In genomic region chr15:41991816-41992215, GRCm38 (mm10) we compare ENCODE assay signal across 21 mouse cellular contexts.
A peak's percentile ranks its signal among the peaks of the same experiment; 100 is the strongest.
DNase-seq lines count a peak whose midpoint lies in the region; ATAC-seq and TF ChIP-seq lines count a peak whose summit lies in the region.
"Had no signal": no experiment of that assay in that cellular context is flagged by ENCODE, and none has a peak within 500 bp of the region (broad histone marks: within the 10 kb centered on the region; RNA-seq: fewer than 3 reads in every experiment).

No protein-coding gene starts in this region.

- H3K27me3 ChIP-seq in lung, embryonic 14.5 days (ENCODE audit: insufficient read depth, low read length): no peaks in the 10 kb centered on the region
- no peaks in the 10 kb centered on the region for H3K27me3 ChIP-seq in CH12.LX (replicated peaks)
- H3K27me3 ChIP-seq in midbrain, postnatal 0 days (ENCODE audit: insufficient read depth, low read length): no peaks in the 10 kb centered on the region
- no peaks in the 10 kb centered on the region for H3K27me3 ChIP-seq in hindbrain, postnatal 0 days (ENCODE audit: insufficient read depth, low read length)
- H3K27me3 ChIP-seq: limb, embryonic 12.5 days had no signal

- H3K4me1 ChIP-seq in lung, embryonic 14.5 days (ENCODE audit: insufficient read depth): no peaks in the 10 kb centered on the region
- no peaks in the 10 kb centered on the region for H3K4me1 ChIP-seq in lung, adult 2 months (ENCODE audit: control insufficient read depth, insufficient read depth, low read length)
- no peaks in the 10 kb centered on the region for H3K4me1 ChIP-seq in CH12.LX (ENCODE audit: control insufficient read depth in 1 of 2, insufficient read depth in 2 of 2)
- no peaks in the 10 kb centered on the region for H3K4me1 ChIP-seq in ES-E14 (ENCODE audit: control insufficient read depth in 2 of 2, insufficient read depth in 2 of 2, low read length in 2 of 2, poor library complexity in 1 of 2)
- H3K4me1 ChIP-seq in midbrain, postnatal 0 days (ENCODE audit: insufficient read depth, low read length): no peaks in the 10 kb centered on the region
- H3K4me1 ChIP-seq in hindbrain, postnatal 0 days (ENCODE audit: insufficient read depth, low read length): no peaks in the 10 kb centered on the region
- H3K4me1 ChIP-seq: limb, embryonic 12.5 days; midbrain, embryonic 10.5 days had no signal

- no peak for TF ChIP-seq EP300 in CH12.LX (IDR thresholded peaks at IDR 0.05; ENCODE audit: low read length)

- H3K9me3 ChIP-seq in lung, embryonic 14.5 days (ENCODE audit: low read depth, low read length): no peaks in the 10 kb centered on the region
- H3K9me3 ChIP-seq in CH12.LX (replicated peaks; ENCODE audit: low read length) (no peaks in the 10 kb centered on the region), ES-E14 (ENCODE audit: control insufficient read depth, insufficient read depth, low read depth, low read length) (no peaks in the 10 kb centered on the region)
- no peaks in the 10 kb centered on the region for H3K9me3 ChIP-seq in midbrain, postnatal 0 days (ENCODE audit: low read length)
- H3K9me3 ChIP-seq in hindbrain, postnatal 0 days (ENCODE audit: low read length): no peaks in the 10 kb centered on the region
- H3K9me3 ChIP-seq: limb, embryonic 12.5 days; midbrain, embryonic 10.5 days had no signal

- peak; percentile 24 for TF ChIP-seq RAD21 in CH12.LX (IDR thresholded peaks at IDR 0.05; ENCODE audit: low read depth, low read length)

- ATAC-seq in lung, embryonic 14.5 days (ENCODE audit: insufficient read depth): no peak
- ATAC-seq in midbrain, postnatal 0 days (ENCODE audit: low FRiP score): no peak
- no peak for ATAC-seq in hindbrain, postnatal 0 days
- ATAC-seq: forebrain, embryonic 14.5 days; hindbrain, embryonic 16.5 days; intestine, embryonic 16.5 days had no signal

- in situ Hi-C loops in CH12.LX (cut with MboI; ENCODE audit: low pct_ligation_motif_present, low pct_unique_long_range_greater_than_20kb, low sequenced_read_pairs) (no loop called here), ES-E14 (cut with MboI; ENCODE audit: low sequenced_read_pairs in 2 of 2, unreplicated experiment in 2 of 2) (no loop called here)

- TF ChIP-seq POLR2A in lung, adult 2 months (IDR thresholded peaks at IDR 0.05; ENCODE audit: borderline replicate concordance, extremely low read depth, low read depth, low read length): no peak
- TF ChIP-seq POLR2A in CH12.LX (IDR thresholded peaks at IDR 0.05; ENCODE audit: low read depth, low read length): no peak

- TF ChIP-seq CTCF in lung, embryonic 14.5 days (IDR thresholded peaks at IDR 0.05; ENCODE audit: low read depth): peak; percentile 17; the same call in 1 of the 2 replicates
- TF ChIP-seq CTCF in lung, adult 2 months (IDR thresholded peaks at IDR 0.05; ENCODE audit: insufficient read depth, low read length): no peak
- peak in 1 of 2 experiments; percentile 29; a peak in 2 of 4 replicates for TF ChIP-seq CTCF in CH12.LX (conservative IDR thresholded peaks at IDR 0.05 in 1 of 2, IDR thresholded peaks at IDR 0.05 in 1 of 2; ENCODE audit: low read depth in 2 of 2, low read length in 2 of 2)
- no peak for TF ChIP-seq CTCF in midbrain, postnatal 0 days (IDR thresholded peaks at IDR 0.05)
- no peak; the same call in none of the 2 replicates for TF ChIP-seq CTCF in hindbrain, postnatal 0 days (IDR thresholded peaks at IDR 0.05; ENCODE audit: low read depth)

- no peak overlapping the region for H3K4me3 ChIP-seq in lung, embryonic 14.5 days (ENCODE audit: low read depth, low read length)
- H3K4me3 ChIP-seq in lung, adult 2 months (replicated peaks; ENCODE audit: extremely low read depth, low read depth, low read length): no peak overlapping the region
- H3K4me3 ChIP-seq in CH12.LX (replicated peaks in 1 of 3; ENCODE audit: low read depth in 2 of 3, low read length in 2 of 3, poor library complexity in 1 of 3): no peak overlapping the region
- H3K4me3 ChIP-seq in ES-E14 (ENCODE audit: insufficient read depth in 1 of 2, low read depth in 1 of 2, low read length in 2 of 2, poor library complexity in 1 of 2, severe bottlenecking in 1 of 2): no peak overlapping the region
- H3K4me3 ChIP-seq in midbrain, postnatal 0 days (ENCODE audit: low read depth, low read length): no peak overlapping the region
- H3K4me3 ChIP-seq in hindbrain, postnatal 0 days (ENCODE audit: low read length): no peak overlapping the region
- H3K4me3 ChIP-seq: left cerebral cortex, adult 2 months; limb, embryonic 12.5 days; midbrain, embryonic 10.5 days had no signal

- dilution Hi-C loops in CH12.LX (cut with MboI; ENCODE audit: extremely low pct_ligation_motif_present, extremely low pct_unique_long_range_greater_than_20kb, low sequenced_read_pairs): no loop called here

- no peak for DNase-seq in lung, embryonic 14.5 days
- no peak for DNase-seq in lung, adult 2 months
- DNase-seq in CH12.LX (ENCODE audit: extremely low read depth) (no peak), ES-E14 (ENCODE audit: low read depth, low spot score) (peak; percentile 37), R1 (ENCODE audit: low read depth, low spot score) (peak; percentile 73)
- no peak for DNase-seq in midbrain, postnatal 0 days (ENCODE audit: low spot score)
- no peak for DNase-seq in hindbrain, postnatal 0 days (ENCODE audit: low spot score)
- DNase-seq in cerebellum, adult 11-12 months: no peak
- DNase-seq: adrenal gland, postnatal 10 days; cerebellum, adult 9-10 months; cerebellum, postnatal 36 days; kidney, adult 9 months; kidney, postnatal 25 days; lung, postnatal 14 days; thymus, postnatal 14 days had no signal

- no peak overlapping the region for H3K4me2 ChIP-seq in lung, embryonic 14.5 days
- no peak overlapping the region for H3K4me2 ChIP-seq in CH12.LX (ENCODE audit: insufficient read depth, low read depth, poor library complexity, severe bottlenecking)
- H3K4me2 ChIP-seq in midbrain, postnatal 0 days (ENCODE audit: low read depth, low read length, poor library complexity, severe bottlenecking): no peak overlapping the region
- H3K4me2 ChIP-seq in hindbrain, postnatal 0 days (ENCODE audit: low read depth, low read length): no peak overlapping the region
- H3K4me2 ChIP-seq: limb, embryonic 12.5 days had no signal

- H3K79me2 ChIP-seq in CH12.LX (replicated peaks; ENCODE audit: control insufficient read depth, extremely low read depth, insufficient read depth, poor library complexity, severe bottlenecking): no peaks in the 10 kb centered on the region

- no peak overlapping the region for H3K27ac ChIP-seq in lung, embryonic 14.5 days (ENCODE audit: low read depth)
- H3K27ac ChIP-seq in CH12.LX (ENCODE audit: insufficient read depth, low read depth) (no peak overlapping the region), ES-E14 (ENCODE audit: insufficient read depth, low read depth, low read length, poor library complexity, severe bottlenecking) (no peak overlapping the region)
- no peak overlapping the region for H3K27ac ChIP-seq in midbrain, postnatal 0 days (ENCODE audit: low read depth, low read length)
- no peak overlapping the region for H3K27ac ChIP-seq in hindbrain, postnatal 0 days
- H3K27ac ChIP-seq: left cerebral cortex, adult 2 months; limb, embryonic 12.5 days; midbrain, embryonic 10.5 days had no signal

- no peaks in the 10 kb centered on the region for H3K36me3 ChIP-seq in lung, embryonic 14.5 days (ENCODE audit: insufficient read depth)
- no peaks in the 10 kb centered on the region for H3K36me3 ChIP-seq in CH12.LX (replicated peaks in 1 of 2; ENCODE audit: control insufficient read depth in 1 of 2, insufficient read depth in 1 of 2, low read length in 1 of 2)
- H3K36me3 ChIP-seq in ES-E14 (ENCODE audit: control insufficient read depth, insufficient read depth, low read length, poor library complexity, severe bottlenecking): no peaks in the 10 kb centered on the region
- H3K36me3 ChIP-seq in midbrain, postnatal 0 days (ENCODE audit: insufficient read depth, low read length): no peaks in the 10 kb centered on the region
- no peaks in the 10 kb centered on the region for H3K36me3 ChIP-seq in hindbrain, postnatal 0 days (ENCODE audit: insufficient read depth, low read length)
- H3K36me3 ChIP-seq: limb, embryonic 12.5 days; midbrain, embryonic 10.5 days had no signal

- no peak overlapping the region for H3K9ac ChIP-seq in lung, embryonic 14.5 days
- H3K9ac ChIP-seq in CH12.LX (ENCODE audit: insufficient read depth, low read depth): no peak overlapping the region
- no peak overlapping the region for H3K9ac ChIP-seq in ES-E14 (ENCODE audit: insufficient read depth, low read depth, low read length, poor library complexity, severe bottlenecking)
- H3K9ac ChIP-seq in midbrain, postnatal 0 days (replicated peaks; ENCODE audit: low read length, poor library complexity, severe bottlenecking): no peak overlapping the region
- H3K9ac ChIP-seq in hindbrain, postnatal 0 days (replicated peaks; ENCODE audit: low read length): no peak overlapping the region
- H3K9ac ChIP-seq: limb, embryonic 12.5 days had no signal

TF ChIP-seq in CH12.LX, 34 proteins besides CTCF, POLR2A, EP300 and RAD21:
- peak; percentile 4; the same call in 1 of the 2 replicates for TF ChIP-seq SMC3 (IDR thresholded peaks at IDR 0.05; ENCODE audit: low read depth, low read length)
- TF ChIP-seq USF2 (conservative IDR thresholded peaks at IDR 0.05; ENCODE audit: low read depth, low read length): no peak

TF ChIP-seq in ES-E14, 5 proteins besides CTCF, POLR2A, EP300 and RAD21:
- no peak for TF ChIP-seq MAFK (IDR thresholded peaks at IDR 0.05; ENCODE audit: insufficient read depth, low read depth, low read length)
- TF ChIP-seq ZC3H11A (IDR thresholded peaks at IDR 0.05; ENCODE audit: borderline replicate concordance, low read depth, low read length): peak; percentile 44; the same call in 1 of the 2 replicates

Comparison
In these comparisons a context has a peak if more than half of its experiments do, and no peak if none do; other contexts are left out.
1. DNase-seq: peak in ES-E14 (single experiment) and R1 (single experiment); none in lung, embryonic 14.5 days (single experiment), lung, adult 2 months (single experiment), CH12.LX (single experiment), midbrain, postnatal 0 days (single experiment), hindbrain, postnatal 0 days (single experiment) and cerebellum, adult 11-12 months (single experiment).